Mouse (Mus musculus) megakaryocyte, embryonic 14.5 days (primary cell): Measurements from ENCODE around the gene Ntm.

ENCODE experiments used
- FLI1 ChIP-seq: IDR thresholded peaks from 2 replicates; pipeline ENCODE4 v1.6.1; 2012; ENCODE audit warnings: low read length, inconsistent platforms, mixed read lengths
- GATA1 ChIP-seq: IDR thresholded peaks from 3 replicates; pipeline ENCODE4 v1.6.1; 2012; ENCODE audit warnings: mixed read lengths, low read length, inconsistent platforms, borderline replicate concordance

DNA sequence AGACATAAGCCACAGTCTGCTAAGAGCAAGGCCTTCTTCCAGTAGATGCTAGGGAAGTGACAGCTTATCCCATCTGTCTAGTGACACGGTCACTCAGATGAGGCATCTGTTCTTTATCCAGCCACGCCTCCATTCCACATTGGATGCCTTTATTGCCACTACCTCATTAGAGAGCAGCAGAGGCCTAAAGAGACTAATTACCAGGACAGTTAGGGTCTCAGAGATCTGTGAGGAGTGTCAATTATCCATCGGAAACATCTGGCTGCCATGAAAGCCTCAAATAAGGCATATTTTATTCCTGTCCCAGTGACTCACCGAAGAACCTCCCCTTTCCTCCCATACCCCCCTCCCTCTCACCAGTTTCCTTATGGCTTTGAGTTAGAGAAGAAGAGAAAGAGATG, 963.0 kb downstream of the Ntm start:
- TF ChIP-seq GATA1, result no peak
- TF ChIP-seq FLI1, result no peak
